In the genomic region with DNA sequence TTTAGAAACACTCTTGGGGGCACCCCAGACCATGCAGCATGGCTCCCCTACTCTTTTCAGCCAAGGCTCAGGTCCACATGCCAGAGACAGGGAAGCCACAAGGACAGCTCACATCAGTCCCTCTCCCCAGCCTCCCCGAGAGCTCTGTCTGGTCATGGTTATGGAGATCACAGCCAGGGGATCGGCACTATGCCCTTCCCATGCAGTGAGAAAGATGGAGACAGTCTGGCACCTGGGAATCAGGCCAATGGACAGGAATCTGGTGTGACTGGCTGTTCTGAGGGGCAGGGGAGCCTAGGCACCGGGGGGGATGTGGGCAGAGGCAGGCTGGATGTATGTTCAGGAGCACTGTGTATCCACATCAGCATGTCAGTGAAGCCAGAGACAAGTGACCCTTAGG, we compare ENCODE assay signal across 28 mouse cellular contexts.
A peak's percentile ranks its signal among the peaks of the same experiment; 100 is the strongest.
DNase-seq lines count a peak whose midpoint lies in the region; ATAC-seq and TF ChIP-seq lines count a peak whose summit lies in the region.
"Had no signal": no experiment of that assay in that cellular context is flagged by ENCODE, and none has a peak within 500 bp of the region (broad histone marks: within the 10 kb centered on the region; RNA-seq: fewer than 3 reads in every experiment).

No protein-coding gene starts in this region.

- H3K4me2 ChIP-seq in hindbrain, postnatal 0 days (ENCODE audit: low read depth, low read length) = no peak overlapping the region
- H3K4me2 ChIP-seq in hindbrain, embryonic 12.5 days (replicated peaks) = no peak overlapping the region
- H3K4me2 ChIP-seq in forebrain, embryonic 12.5 days = no peak overlapping the region
- H3K4me2 ChIP-seq: embryonic facial prominence, embryonic 12.5 days; heart, embryonic 13.5 days; hindbrain, embryonic 15.5 days; limb, embryonic 12.5 days; liver, embryonic 15.5 days; lung, embryonic 14.5 days; neural tube, embryonic 12.5 days had no signal

- H3K27me3 ChIP-seq in hindbrain, postnatal 0 days (ENCODE audit: insufficient read depth, low read length) = no peaks in the 10 kb centered on the region
- no peaks in the 10 kb centered on the region for H3K27me3 ChIP-seq in hindbrain, embryonic 12.5 days
- H3K27me3 ChIP-seq in forebrain, embryonic 12.5 days = no peaks in the 10 kb centered on the region
- H3K27me3 ChIP-seq: CH12.LX; embryonic facial prominence, embryonic 12.5 days; hindbrain, embryonic 15.5 days; limb, embryonic 12.5 days; liver, embryonic 15.5 days; neural tube, embryonic 12.5 days had no signal

- H3K9ac ChIP-seq in hindbrain, postnatal 0 days (replicated peaks; ENCODE audit: low read length) = no peak overlapping the region
- H3K9ac ChIP-seq in hindbrain, embryonic 12.5 days = no peak overlapping the region
- H3K9ac ChIP-seq in forebrain, embryonic 12.5 days = no peak overlapping the region
- H3K9ac ChIP-seq: embryonic facial prominence, embryonic 12.5 days; forebrain, postnatal 0 days; heart, embryonic 13.5 days; hindbrain, embryonic 15.5 days; limb, embryonic 12.5 days; liver, embryonic 15.5 days; lung, embryonic 14.5 days; neural tube, embryonic 12.5 days had no signal

- H3K4me3 ChIP-seq in hindbrain, postnatal 0 days (ENCODE audit: low read length) = no peak overlapping the region
- H3K4me3 ChIP-seq in hindbrain, embryonic 12.5 days = no peak overlapping the region
- H3K4me3 ChIP-seq in forebrain, embryonic 12.5 days (replicated peaks) = no peak overlapping the region
- H3K4me3 ChIP-seq: embryonic facial prominence, embryonic 12.5 days; forebrain, embryonic 10.5 days; heart, embryonic 13.5 days; hindbrain, embryonic 15.5 days; limb, embryonic 12.5 days; liver, embryonic 15.5 days; myocyte; neural tube, embryonic 12.5 days had no signal

- H3K9me3 ChIP-seq in hindbrain, postnatal 0 days (ENCODE audit: low read length) = no peaks in the 10 kb centered on the region
- no peaks in the 10 kb centered on the region for H3K9me3 ChIP-seq in hindbrain, embryonic 12.5 days (replicated peaks)
- no peaks in the 10 kb centered on the region for H3K9me3 ChIP-seq in forebrain, embryonic 12.5 days
- H3K9me3 ChIP-seq: embryonic facial prominence, embryonic 12.5 days; forebrain, embryonic 10.5 days; heart, embryonic 13.5 days; hindbrain, embryonic 15.5 days; limb, embryonic 12.5 days; liver, embryonic 15.5 days; neural tube, embryonic 12.5 days had no signal

- peak; percentile 58 for DNase-seq in hindbrain, postnatal 0 days (ENCODE audit: low spot score)
- peak; percentile 70 for DNase-seq in cerebellum, adult 11 months
- DNase-seq in cerebellum, adult 9-10 months = peak; percentile 80
- peak; percentile 70 to 73 for DNase-seq in cerebellum, postnatal 36 days
- no peak for DNase-seq in urinary bladder, adult 18-20 months (ENCODE audit: low spot score in 2 of 2)
- DNase-seq: adrenal gland, adult 2 months; embryo, embryonic 11 days; forebrain, postnatal 0 days; heart, postnatal 10 days; kidney, adult 2 months; kidney, postnatal 36 days; layer of hippocampus, adult 9-11 months; lung, embryonic 14.5 days; lung, postnatal 14 days; thymus, adult 2 months had no signal

- no peaks in the 10 kb centered on the region; the same call in 1 of the 2 replicates for H3K36me3 ChIP-seq in hindbrain, postnatal 0 days (ENCODE audit: insufficient read depth, low read length)
- H3K36me3 ChIP-seq in hindbrain, embryonic 12.5 days = no peaks in the 10 kb centered on the region
- H3K36me3 ChIP-seq in forebrain, embryonic 12.5 days (replicated peaks) = no peaks in the 10 kb centered on the region
- H3K36me3 ChIP-seq: embryonic facial prominence, embryonic 12.5 days; forebrain, embryonic 10.5 days; heart, embryonic 13.5 days; hindbrain, embryonic 15.5 days; limb, embryonic 12.5 days; liver, embryonic 15.5 days; neural tube, embryonic 12.5 days had no signal

- no peak for ATAC-seq in hindbrain, postnatal 0 days
- no peak for ATAC-seq in hindbrain, embryonic 12.5 days (ENCODE audit: low FRiP score)
- ATAC-seq in forebrain, embryonic 12.5 days (ENCODE audit: low FRiP score) = no peak
- ATAC-seq: activated CD4-positive, CD25-positive, alpha-beta regulatory T cell, adult 4 months; forebrain, postnatal 0 days; midbrain, embryonic 16.5 days had no signal

- TF ChIP-seq CTCF in hindbrain, postnatal 0 days (IDR thresholded peaks at IDR 0.05; ENCODE audit: low read depth) = no peak

- WGBS in hindbrain, postnatal 0 days = 38% methylated on average over 3 of the region's 3 CpGs
- 75% methylated on average over 3 of the region's 3 CpGs for WGBS in hindbrain, embryonic 12.5 days
- 80% methylated on average over 3 of the region's 3 CpGs for WGBS in forebrain, embryonic 12.5 days

- no peak overlapping the region for H3K27ac ChIP-seq in hindbrain, postnatal 0 days
- H3K27ac ChIP-seq in hindbrain, embryonic 12.5 days = no peak overlapping the region
- H3K27ac ChIP-seq in forebrain, embryonic 12.5 days = no peak overlapping the region
- H3K27ac ChIP-seq: embryonic facial prominence, embryonic 12.5 days; forebrain, embryonic 10.5 days; heart, embryonic 13.5 days; hindbrain, embryonic 15.5 days; limb, embryonic 12.5 days; liver, embryonic 15.5 days; neural tube, embryonic 12.5 days had no signal

- H3K4me1 ChIP-seq in hindbrain, postnatal 0 days (ENCODE audit: insufficient read depth, low read length) = no peaks in the 10 kb centered on the region
- H3K4me1 ChIP-seq in hindbrain, embryonic 12.5 days = 0 out of 2 replicates have a peak, but pooled peaks cover 2% of the 10 kb centered on the region
- 0 out of 2 replicates have a peak, but pooled peaks cover 2% of the 10 kb centered on the region for H3K4me1 ChIP-seq in forebrain, embryonic 12.5 days
- H3K4me1 ChIP-seq: embryonic facial prominence, embryonic 12.5 days; forebrain, embryonic 10.5 days; heart, embryonic 13.5 days; limb, embryonic 12.5 days; liver, embryonic 15.5 days had no signal

Comparison
In these comparisons a context has a peak if more than half of its experiments do, and no peak if none do; other contexts are left out.
1. DNase-seq: peak in hindbrain, postnatal 0 days (single experiment), cerebellum, adult 11 months (single experiment), cerebellum, adult 9-10 months (single experiment) and cerebellum, postnatal 36 days (2 of 2); none in urinary bladder, adult 18-20 months (0 of 2).